Mouse (Mus musculus): ENCODE data around the gene Nwd2. TPM values are rescaled to one million over a fixed set of nuclear protein-coding genes. Genes with fewer than 3 reads are reported as not detected.

Nwd2 gene
- total and polyA plus RNA-seq, 3 experiments, result not detected

DNA sequence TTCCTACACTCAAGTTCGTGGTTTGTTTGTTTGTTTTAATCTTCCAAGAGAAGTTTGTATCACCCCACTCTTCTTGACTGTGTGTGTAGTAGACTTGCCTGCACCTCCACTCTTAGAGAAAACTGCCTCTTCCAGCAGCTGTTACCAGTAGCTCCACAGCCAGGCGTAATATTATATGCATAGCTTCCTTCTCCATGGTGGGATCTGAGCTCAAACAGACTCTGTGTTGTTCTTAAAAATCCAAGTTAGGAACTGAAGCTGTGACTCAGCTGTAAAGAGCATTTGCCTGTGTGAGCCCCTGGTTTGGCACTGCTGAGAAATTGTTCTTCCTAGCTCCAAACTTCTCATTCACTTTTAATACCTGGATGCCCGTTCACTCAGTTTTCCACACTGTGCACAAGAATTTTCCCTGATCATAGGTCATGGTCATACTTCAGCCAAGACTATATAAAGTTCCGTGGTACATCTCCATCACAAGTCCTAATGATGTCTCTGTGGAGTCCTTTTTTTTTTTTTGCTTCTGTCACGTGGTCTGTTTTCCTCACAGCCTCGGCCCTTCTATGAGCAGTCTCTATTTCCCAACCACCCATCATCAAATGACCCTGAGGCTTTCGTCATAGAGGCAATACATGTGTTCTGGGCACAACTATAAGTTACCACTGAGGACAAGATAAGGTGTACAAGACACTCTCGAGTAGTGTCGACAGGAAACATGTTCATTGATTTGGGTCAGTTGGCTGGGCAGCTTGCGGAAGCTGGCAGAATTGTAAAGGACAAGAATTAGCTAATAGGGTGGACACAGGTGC, 179.7 kb downstream of the Nwd2 start:
- no peak for DNase-seq

GRCm38 (mm10) chr5:63831054-63831453, 182.2 kb downstream of the Nwd2 start:
- no peak for DNase-seq

GRCm38 (mm10) chr5:63833955-63834354, 185.1 kb downstream of the Nwd2 start:
- DNase-seq, result no peak

GRCm38 (mm10) chr5:63834435-63834834, 185.5 kb downstream of the Nwd2 start:
- no peak for DNase-seq

DNA sequence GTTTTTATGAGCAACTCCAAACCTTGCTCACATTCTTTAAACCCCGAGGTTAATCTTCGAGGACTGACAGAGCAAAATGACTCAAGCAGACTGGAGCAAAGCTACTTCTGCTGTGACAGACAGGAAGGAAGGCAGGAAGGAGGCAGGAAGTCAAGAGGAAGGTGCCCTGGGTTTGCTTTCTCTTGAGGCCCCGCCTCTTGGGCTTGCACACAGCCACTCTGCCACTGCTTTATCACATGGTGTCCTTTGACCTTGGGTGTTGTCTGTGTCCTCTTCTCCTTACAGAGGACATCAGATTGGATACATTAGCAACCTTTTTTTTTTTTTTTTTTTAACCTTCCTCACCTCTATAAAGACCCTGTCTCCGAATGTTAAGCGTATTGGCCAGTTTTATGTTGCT, 188.2 kb downstream of the Nwd2 start:
- DNase-seq, result no peak

DNA sequence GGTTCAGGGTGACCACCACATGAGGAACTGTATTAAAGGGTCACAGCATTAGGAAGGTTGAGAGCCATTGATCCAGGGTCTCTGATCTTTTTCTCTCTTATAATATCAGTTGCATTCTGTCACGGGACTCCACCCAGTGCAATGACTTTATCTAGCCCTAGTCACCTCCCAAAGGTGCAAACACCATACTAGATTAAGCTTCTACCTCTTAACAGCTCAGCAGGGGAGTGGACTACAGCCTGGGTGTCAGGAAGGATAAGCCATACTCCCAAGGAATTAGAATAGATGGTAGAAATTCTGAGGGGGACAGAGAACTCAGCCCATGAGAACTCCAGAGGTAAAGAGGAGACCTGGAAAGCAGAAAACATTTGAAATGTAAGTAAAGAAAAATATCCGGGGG, 188.9 kb downstream of the Nwd2 start:
- DNase-seq, result no peak

GRCm38 (mm10) chr5:63839801-63840416, 191.0 kb downstream of the Nwd2 start:
- no peak for DNase-seq

GRCm38 (mm10) chr5:63847080-63847479, 198.2 kb downstream of the Nwd2 start:
- no peak for DNase-seq

DNA sequence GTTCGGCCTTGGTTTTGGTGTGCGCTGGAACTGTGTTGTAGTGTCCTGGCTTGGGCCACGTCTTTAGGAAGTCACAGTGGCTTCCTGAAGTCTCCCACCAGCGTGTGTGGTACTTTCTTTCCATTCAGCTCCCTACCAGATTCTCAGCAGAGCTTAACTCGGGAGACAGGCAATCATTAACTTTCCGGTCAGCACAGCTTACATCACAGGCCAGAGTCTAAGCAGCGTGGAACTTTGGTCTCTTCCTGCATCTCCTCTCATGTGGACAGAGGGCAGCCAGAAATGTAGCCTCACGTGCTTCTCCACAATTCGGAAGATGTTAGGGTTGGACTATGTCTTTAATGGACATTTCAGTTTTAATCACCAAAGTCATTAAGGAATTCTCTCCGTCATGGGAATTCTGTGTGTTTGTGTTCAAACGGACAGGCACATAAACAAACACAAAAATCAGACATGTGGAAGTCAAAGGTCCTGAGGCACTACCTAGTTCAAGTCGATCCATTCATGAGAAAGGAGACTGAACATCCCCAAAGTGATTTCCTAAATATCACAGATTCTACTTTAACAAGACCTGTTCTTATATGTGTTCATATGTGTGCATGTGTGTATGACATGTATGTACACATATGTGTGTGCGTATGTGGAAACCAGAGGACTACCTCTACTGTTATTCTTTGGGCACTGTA, 198.8 kb downstream of the Nwd2 start:
- DNase-seq, result no peak

DNA sequence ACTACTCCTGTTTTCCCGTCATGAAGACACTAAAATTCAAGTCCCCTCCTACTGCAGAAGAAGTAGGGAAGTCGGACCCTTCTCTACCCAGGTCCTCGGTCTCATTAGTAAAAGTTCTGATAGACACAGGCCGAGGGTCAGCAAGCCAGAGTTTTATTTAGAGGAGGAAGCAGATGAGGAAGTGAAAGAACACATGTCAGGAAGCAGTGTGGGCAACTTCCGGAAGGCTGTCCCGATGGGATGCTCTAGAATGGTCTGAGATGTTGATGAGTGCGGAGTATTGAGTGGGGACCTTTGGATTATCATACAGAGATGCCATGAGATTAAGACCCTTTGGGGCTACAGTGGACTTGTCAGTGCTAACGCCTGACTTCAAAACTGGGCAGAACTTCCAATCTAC, 210.0 kb downstream of the Nwd2 start:
- no peak for DNase-seq

Other genes starting within 250 kb of the Nwd2 start
- under 1 TPM; 0.46 to 0.55 TPM for gene 0610040J01Rik, start 163.3 kb downstream of the Nwd2 start, total RNA-seq (2021)
- gene 0610040J01Rik, start 163.3 kb downstream of the Nwd2 start, polyA plus RNA-seq (2012; rRNA removed), result 0.29 and 0.68 TPM in 2 replicates